Mouse (Mus musculus) T-helper 1 cell (primary cell): Measurements from ENCODE around the gene Arhgap45.

Source experiments
- in situ Hi-C: fragments of 300-600 bp; cut with MboI, MseI; formaldehyde crosslinking; loops from one replicate; pipeline ENCODE4 v1.15.1; 2025; ENCODE audit warnings: high pct_unique_total_duplicates

Arhgap45 gene

DNA sequence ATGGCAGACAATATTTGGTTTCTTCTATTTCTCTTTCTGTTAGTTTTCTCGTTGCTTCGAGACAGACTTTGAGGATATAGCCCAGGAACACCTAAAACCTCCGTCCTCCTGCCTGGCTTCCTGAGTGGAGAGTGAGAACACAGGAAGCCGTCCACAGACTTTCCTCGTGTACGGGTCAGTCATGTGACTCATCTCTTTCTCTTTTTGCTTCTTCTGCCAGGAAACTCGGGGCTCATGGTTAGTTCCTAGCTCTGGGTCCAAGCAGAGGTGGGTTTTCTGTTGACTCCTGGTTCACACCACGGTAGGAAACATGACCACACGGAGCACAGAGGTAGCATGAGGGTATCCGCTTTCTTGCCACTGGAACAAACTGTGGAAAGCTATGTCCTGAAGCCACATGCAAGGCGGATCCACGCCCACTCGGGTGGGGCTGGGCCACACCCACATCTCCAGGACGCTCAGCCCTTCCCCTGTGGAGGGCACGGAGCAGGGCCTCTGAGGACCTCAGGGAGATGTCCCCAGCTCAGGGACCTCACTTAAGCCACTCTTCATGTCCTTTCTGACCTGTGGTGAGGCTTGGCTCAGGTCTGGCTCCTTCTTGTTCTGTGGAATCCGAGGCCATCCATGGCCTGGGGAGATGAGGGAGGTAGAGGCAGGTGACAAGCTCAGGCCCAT, 64.1 kb downstream of the Arhgap45 start:
- in situ Hi-C loops = no loop called here
